Mouse (Mus musculus) brain, embryonic 14.5 days (tissue): Measurements from ENCODE around the gene Cyth4.

ENCODE experiments used
- CTCF ChIP-seq: fragments of 200-500 bp; IDR thresholded peaks from 2 replicates; pipeline ENCODE4 v1.5.1; 2012; ENCODE audit warnings: inconsistent platforms, mild to moderate bottlenecking, moderate library complexity, borderline replicate concordance; ENCODE audit not compliant: insufficient read depth, insufficient read length; ENCODE audit errors: extremely low read depth
- POLR2A ChIP-seq: fragments of 200-500 bp; IDR thresholded peaks from 2 replicates; pipeline ENCODE4 v1.6.1; 2012; ENCODE audit warnings: mild to moderate bottlenecking, inconsistent platforms, borderline replicate concordance; ENCODE audit not compliant: poor library complexity, insufficient read depth, insufficient read length, severe bottlenecking; ENCODE audit errors: extremely low read depth

GRCm38 (mm10) chr15:78614536-78614935 lies 17.7 kb downstream of the Cyth4 start:
- no peak for TF ChIP-seq POLR2A
- TF ChIP-seq CTCF, result no peak
